Mouse (Mus musculus) ES-Bruce4 (cell line): ENCODE data around the gene Bcl11b.

Experiments used
- CTCF ChIP-seq: IDR thresholded peaks from one replicate; pipeline ENCODE4 v1.8.1; 2011; ENCODE audit warnings: low read depth, low read length
- POLR2A ChIP-seq: IDR thresholded peaks from one replicate; pipeline ENCODE4 v1.8.1; 2011; ENCODE audit warnings: low read length; ENCODE audit not compliant: insufficient read depth

DNA sequence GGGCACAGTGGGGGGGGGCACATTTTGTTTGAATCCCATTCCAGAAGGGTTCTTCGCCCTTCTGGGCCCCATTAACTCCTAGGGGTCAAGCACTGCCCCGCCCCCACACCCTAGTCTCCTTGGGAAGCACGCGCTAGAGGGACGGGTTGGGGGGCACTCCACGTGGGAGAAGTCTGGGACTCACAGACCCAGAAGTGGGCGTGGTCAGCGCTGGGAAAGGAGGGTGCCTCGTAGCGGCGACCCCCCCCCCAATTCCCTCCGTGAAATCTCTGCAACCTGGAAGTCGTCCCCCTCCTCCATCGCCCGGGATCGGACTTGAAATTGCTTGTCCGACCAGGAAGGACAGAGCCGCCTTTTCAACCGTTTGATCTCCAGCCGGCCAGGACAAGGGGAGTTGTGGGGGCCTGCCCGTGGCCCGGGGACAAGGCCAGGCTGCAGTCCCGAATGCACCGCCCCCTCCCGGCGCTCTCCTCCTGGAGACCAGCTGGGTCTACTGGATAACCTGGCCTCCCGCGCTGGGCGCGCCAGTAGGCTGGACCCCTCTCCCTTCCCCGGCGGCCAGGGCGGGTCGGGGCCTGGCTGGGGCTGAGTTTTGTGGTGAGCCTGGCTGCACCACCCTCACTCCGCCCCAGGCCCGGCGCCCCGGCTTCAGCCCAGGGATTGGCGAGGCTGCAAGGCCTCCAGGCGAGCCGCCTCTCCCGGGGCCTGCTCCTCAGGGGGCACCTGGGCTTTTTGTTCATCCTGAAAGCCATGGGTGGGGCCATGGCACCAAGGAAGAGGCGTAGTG lies 1.5 kb upstream of the Bcl11b start:
- TF ChIP-seq CTCF (no peak), POLR2A (no peak)
